Mouse (Mus musculus) hindbrain, embryonic 13.5 days (tissue): Measurements from ENCODE around the gene Mlx. TPM values are rescaled to one million over a fixed set of nuclear protein-coding genes. Genes with fewer than 3 reads are reported as not detected.

Source experiments
- ATAC-seq: fragments of 200-750 bp; cut with Nextera tagmentation; 2 replicates; pipeline ENCODE4 v1.8.0; 2017; ENCODE audit warnings: moderate TSS enrichment; ENCODE audit not compliant: low FRiP score
- H3K27ac ChIP-seq: fragments of 300-500 bp; sonication (generic); 2 replicates; pipeline ENCODE4 v1.5.1; 2015; ENCODE audit warnings: inconsistent platforms, mild to moderate bottlenecking, moderate library complexity
- H3K27me3 ChIP-seq: fragments of 300-500 bp; sonication (generic); 2 replicates; pipeline ENCODE4 v1.6.1; 2015; ENCODE audit warnings: mild to moderate bottlenecking, inconsistent platforms
- H3K36me3 ChIP-seq: fragments of 300-500 bp; sonication (generic); 2 replicates; pipeline ENCODE4 v1.6.1; 2015; ENCODE audit warnings: mild to moderate bottlenecking, inconsistent platforms
- H3K4me1 ChIP-seq: fragments of 300-500 bp; sonication (generic); replicated peaks from 2 replicates; pipeline ENCODE4 v1.6.1; 2015; ENCODE audit warnings: inconsistent platforms
- H3K4me2 ChIP-seq: fragments of 300-500 bp; sonication (generic); 2 replicates; pipeline ENCODE4 v1.6.1; 2015; ENCODE audit warnings: inconsistent platforms, mild to moderate bottlenecking, moderate library complexity
- H3K4me3 ChIP-seq: fragments of 300-500 bp; sonication (generic); 2 replicates; pipeline ENCODE4 v1.5.1; 2015; ENCODE audit warnings: mild to moderate bottlenecking, inconsistent platforms
- H3K9ac ChIP-seq: fragments of 300-500 bp; sonication (generic); 2 replicates; pipeline ENCODE4 v1.6.1; 2015; ENCODE audit warnings: mild to moderate bottlenecking, inconsistent platforms
- H3K9me3 ChIP-seq: fragments of 300-500 bp; sonication (generic); 2 replicates; pipeline ENCODE4 v1.6.1; 2016; ENCODE audit warnings: inconsistent platforms
- WGBS: fragments of 180-500 bp; shearing (Covaris S2); methylation state at CpG from one replicate; pipeline ENCODE4 v1.1.7; 2015; 5-methylcytosine and 5-hydroxymethylcytosine counted together
- microRNA-seq: library from miRNA; unstranded; fragments of <30 nt; microRNA quantifications from one replicate; pipeline ENCODE4, GENCODE M21; 2016
- polyA plus RNA-seq: library from polyadenylated mRNA; unstranded; fragments of >200 nt; fragmentation: Nextera tagmentation; extraction: Ambion mirVana; gene quantifications from 2 replicates; pipeline ENCODE4 v1.2.1, GENCODE M21; 2015

The Mlx gene
- polyA plus RNA-seq, 1 experiment from 2014 or later = 91.0 TPM

DNA sequence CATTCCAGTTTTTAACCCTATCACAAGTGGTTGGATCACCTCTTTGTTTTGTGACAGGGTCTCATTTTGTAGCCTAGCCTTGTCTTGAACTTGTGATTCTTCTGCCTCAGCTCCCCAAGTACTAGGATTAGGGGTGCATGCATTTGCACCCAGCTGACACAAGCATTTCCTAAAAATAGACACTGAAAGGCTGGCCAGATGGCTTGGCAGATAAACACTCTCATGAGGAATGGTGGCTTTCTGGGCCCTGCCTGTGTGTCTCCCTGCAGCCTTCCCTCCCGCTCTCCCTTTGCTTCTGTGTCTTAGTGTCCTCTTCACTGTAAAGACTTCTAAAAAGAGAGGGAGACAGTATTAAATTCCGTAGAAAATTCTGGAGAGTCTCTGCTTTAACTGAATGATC, 44.1 kb downstream of the Mlx start:
- ATAC-seq = no peak
- Histone ChIP-seq H3K9ac (no peak overlapping the region), H3K36me3 (peaks cover 13% of the 10 kb centered on the region), H3K4me2 (no peak overlapping the region), H3K27ac (no peak overlapping the region), H3K4me3 (no peak overlapping the region), H3K27me3 (no peaks in the 10 kb centered on the region), H3K4me1 (no peaks in the 10 kb centered on the region), H3K9me3 (no peaks in the 10 kb centered on the region)
- 90% methylated on average over 2 of the region's 2 CpGs for WGBS

DNA sequence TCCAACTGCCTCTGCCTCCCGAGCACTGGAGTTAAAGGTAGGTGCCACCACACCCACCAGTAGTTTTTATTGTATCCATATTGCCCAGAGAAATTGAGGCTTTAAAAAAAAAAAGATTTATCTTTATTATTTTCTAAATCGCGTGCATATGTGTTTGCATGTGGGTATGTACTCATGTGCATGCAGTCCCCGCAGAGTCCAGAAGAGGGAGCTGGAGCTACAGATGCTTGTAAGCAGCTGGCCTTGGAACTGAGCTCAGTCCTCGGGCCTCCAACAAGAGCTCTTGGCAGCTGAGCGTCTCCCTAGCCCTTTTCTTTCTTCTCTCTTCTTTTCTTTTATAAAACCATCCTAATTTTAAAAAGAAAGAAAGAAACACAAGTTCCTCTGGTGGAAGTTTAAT, 44.6 kb downstream of the Mlx start:
- Histone ChIP-seq H3K36me3 (peaks cover 8% of the 10 kb centered on the region), H3K27me3 (no peaks in the 10 kb centered on the region), H3K9me3 (no peaks in the 10 kb centered on the region), H3K4me1 (no peaks in the 10 kb centered on the region), H3K9ac (no peak overlapping the region), H3K4me2 (no peak overlapping the region), H3K4me3 (no peak overlapping the region), H3K27ac (no peak overlapping the region)
- ATAC-seq = no peak
- 85% methylated on average over 6 of the region's 6 CpGs for WGBS

DNA sequence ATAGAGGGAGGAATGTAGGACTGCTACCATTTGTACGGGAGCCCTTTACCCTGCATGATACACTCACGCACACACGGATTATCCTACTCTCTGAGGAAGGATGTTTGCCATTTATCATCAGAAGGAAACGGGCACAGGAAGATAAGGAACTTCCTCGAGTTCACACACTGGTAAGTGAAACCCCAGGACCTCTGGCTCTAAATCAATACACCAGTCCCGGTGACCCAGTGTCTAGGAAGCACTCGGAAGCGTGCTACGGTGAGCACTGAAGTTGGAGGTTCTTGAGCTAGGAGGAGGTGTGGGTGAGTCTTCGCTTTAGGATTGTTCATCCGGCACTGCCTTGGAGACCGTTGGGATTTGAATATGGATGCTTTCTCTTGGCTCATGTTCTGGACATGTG, 46.0 kb downstream of the Mlx start:
- Histone ChIP-seq H3K4me3 (no peak overlapping the region), H3K9ac (no peak overlapping the region), H3K4me1 (no peaks in the 10 kb centered on the region), H3K27ac (no peak overlapping the region), H3K36me3 (no peaks in the 10 kb centered on the region), H3K9me3 (no peaks in the 10 kb centered on the region), H3K27me3 (no peaks in the 10 kb centered on the region), H3K4me2 (no peak overlapping the region)
- WGBS = 84% methylated on average over 12 of the region's 12 CpGs
- no peak for ATAC-seq

DNA sequence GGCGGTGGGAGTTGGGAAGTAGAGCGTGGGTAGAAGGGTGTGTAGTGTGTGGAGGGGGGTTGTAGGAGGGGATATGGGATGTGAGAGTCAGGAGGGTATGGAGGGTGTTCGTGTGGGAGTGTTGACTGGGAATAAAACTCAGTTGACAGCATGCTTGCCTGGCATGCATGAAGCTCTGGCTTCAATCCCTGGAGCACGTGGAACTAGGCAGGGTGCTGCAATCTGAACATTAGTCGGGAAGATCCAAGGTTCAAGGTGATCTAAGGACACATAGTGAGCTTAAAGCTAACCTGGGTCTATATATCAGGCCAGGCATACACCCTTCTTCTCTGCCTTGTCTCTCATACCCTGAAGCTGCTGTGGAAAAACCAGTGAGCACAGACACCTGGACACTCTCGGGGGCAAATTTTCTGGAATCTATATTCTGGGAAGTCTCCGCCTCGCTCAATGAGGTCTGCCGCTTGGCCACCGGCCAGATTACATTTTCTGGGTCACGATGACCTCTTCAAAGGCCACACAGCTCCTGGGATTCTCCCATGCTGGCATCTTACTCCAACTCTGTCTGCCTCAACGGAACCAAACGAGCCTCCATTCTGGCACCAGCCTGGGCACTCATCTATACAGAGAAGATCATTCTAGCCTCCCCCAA, 47.3 kb downstream of the Mlx start:
- Histone ChIP-seq H3K4me2 (no peak overlapping the region), H3K27ac (no peak overlapping the region), H3K9me3 (no peaks in the 10 kb centered on the region), H3K4me1 (peaks cover 7% of the 10 kb centered on the region), H3K27me3 (no peaks in the 10 kb centered on the region), H3K4me3 (no peak overlapping the region), H3K36me3 (no peaks in the 10 kb centered on the region), H3K9ac (no peak overlapping the region)
- 78% methylated on average over 13 of the region's 13 CpGs for WGBS
- ATAC-seq = no peak

DNA sequence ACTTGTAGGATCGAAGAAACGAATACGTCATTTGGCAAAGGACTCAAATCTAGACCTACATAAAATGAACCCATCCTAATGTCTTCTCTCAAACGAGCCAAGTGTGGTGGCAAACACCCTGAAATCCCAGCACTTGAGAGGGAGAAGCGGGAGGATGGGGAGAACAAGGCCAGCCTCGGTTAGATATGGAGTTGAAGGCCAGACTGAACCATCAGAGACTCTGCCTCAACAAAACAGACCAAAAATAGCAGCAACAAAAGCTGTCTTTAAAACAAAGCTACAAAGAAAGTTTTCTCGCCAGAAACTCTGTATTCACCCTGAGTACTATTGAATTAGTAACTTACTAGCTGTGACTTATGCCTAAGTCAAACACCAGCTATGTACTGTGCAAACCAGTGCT, 49.9 kb downstream of the Mlx start:
- Histone ChIP-seq H3K4me1 (peaks cover 15% of the 10 kb centered on the region), H3K4me2 (no peak overlapping the region), H3K4me3 (no peak overlapping the region), H3K9ac (no peak overlapping the region), H3K27ac (no peak overlapping the region), H3K36me3 (no peaks in the 10 kb centered on the region), H3K27me3 (peaks cover 10% of the 10 kb centered on the region), H3K9me3 (no peaks in the 10 kb centered on the region)
- 83% methylated on average over 7 of the region's 7 CpGs for WGBS
- no peak for ATAC-seq

DNA sequence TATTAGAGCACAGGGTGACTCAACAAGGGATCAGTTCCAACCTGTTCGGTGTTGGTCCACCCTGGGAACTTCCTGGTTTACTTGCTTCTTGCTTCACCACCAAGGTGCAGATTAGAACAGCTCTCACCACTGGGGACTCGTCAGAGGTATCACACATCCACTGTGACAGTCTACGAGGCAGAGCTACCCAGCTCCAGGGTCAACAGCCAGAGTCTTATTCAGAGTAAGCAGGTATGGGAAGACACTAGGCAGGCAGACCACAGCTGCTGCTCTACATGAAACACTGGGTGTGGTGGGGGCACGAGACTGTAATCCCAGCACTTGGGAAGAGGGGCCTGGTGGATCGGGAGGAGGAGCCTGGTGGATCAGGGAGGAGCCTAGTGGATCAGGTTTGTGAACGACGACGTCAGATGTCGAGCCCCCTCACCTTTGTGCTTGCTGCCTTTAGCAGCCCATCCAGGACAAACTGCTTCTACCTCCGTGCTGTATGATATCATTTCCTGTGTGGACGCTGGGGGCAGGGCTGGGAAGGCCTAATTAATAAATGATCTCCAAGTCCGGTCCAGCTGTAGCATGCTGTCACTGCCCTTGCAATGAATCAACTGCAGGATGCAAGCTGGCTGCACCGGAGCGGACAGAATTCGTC, 51.6 kb downstream of the Mlx start:
- WGBS = 26% methylated on average over 15 of the region's 15 CpGs
- H3K4me2 ChIP-seq = peak overlapping the region; percentile 36
- 0 out of 2 replicates have a peak, but pooled peaks have one; percentile 57 for ATAC-seq
- H3K27me3 ChIP-seq = peaks cover 10% of the 10 kb centered on the region
- peak overlapping the region; percentile 15 for H3K4me3 ChIP-seq
- H3K9ac ChIP-seq = no peak overlapping the region
- peaks cover 19% of the 10 kb centered on the region for H3K4me1 ChIP-seq
- H3K36me3 ChIP-seq = no peaks in the 10 kb centered on the region
- no peaks in the 10 kb centered on the region for H3K9me3 ChIP-seq
- peak overlapping the region; percentile 36 for H3K27ac ChIP-seq

DNA sequence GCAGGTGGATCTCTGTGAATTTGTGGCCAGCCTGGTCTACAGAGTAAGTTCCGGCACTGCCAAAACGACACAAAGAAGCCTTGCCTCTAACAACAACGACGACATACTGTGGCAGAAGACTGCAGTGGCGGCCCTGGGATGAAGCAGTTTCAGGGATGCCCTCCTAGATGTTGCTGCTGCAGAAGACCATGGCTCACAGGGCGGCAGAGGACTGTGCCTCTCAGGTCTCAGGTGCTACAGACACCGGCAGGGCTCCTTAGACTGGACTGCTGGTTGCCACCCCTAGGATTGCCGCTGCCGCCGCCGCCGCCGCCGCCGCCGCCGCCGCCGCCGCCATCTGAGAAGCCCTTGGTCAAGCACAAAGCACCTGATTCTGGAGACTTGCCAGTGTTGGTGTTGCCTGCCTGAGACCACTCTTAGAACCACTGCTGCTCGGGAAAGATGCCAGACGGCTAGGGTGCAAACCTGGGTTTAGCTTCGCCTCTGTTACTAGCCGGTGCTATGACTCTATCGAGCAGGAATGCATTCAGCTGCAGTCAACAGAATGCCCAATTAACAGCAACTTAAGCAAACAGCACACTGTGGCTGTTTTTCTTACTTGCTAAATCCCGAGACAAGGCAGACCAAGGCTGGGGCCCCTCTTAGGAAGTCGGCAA, 53.2 kb downstream of the Mlx start:
- ATAC-seq = no peak
- Histone ChIP-seq H3K36me3 (no peaks in the 10 kb centered on the region), H3K4me3 (peak overlapping the region; percentile 30), H3K4me1 (peaks cover 23% of the 10 kb centered on the region), H3K9ac (peak overlapping the region; percentile 64), H3K27me3 (peaks cover 10% of the 10 kb centered on the region), H3K27ac (peak overlapping the region; percentile 66), H3K4me2 (peak overlapping the region; percentile 48), H3K9me3 (no peaks in the 10 kb centered on the region)
- WGBS = 42% methylated on average over 27 of the region's 27 CpGs

DNA sequence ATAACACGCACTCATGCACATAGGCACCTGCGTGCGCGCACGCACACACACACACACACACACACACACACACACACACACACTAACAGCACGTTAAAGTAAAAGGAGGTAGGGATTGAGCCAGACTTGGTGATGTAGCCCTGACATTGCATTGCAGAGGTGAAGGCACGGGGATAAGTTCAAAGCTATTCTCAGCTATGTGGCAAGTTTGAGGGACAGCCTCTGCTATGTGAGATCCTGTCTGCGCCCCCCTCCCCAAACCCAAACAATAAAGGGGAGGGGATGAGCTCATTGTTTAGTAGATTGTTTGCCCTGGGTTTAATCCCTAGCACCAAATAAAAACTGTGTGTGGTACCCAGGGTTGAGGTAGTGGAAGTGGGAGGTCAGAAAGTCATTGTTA, 54.0 kb downstream of the Mlx start:
- Histone ChIP-seq H3K27me3 (peaks cover 10% of the 10 kb centered on the region), H3K4me3 (no peak overlapping the region), H3K4me2 (no peak overlapping the region), H3K9me3 (no peaks in the 10 kb centered on the region), H3K4me1 (peaks cover 26% of the 10 kb centered on the region), H3K9ac (no peak overlapping the region), H3K36me3 (no peaks in the 10 kb centered on the region), H3K27ac (peak overlapping the region; percentile 66; the same call in 1 of the 2 replicates)
- ATAC-seq = no peak
- WGBS = 89% methylated on average over 8 of the region's 8 CpGs

Small RNAs within 50 kb of the gene (microRNA-seq; reads per million reads assigned to microRNA genes)
- gene Gm27626 = not detected

Other genes starting within 250 kb of the Mlx start
- gene Stat5b, start 236.6 kb upstream of the Mlx start, polyA plus RNA-seq = 14.1 and 15.7 TPM in 2 replicates
- 2.1 and 2.3 TPM in 2 replicates for gene Stat5a, start 227.9 kb upstream of the Mlx start, polyA plus RNA-seq
- gene Stat3, start 147.7 kb upstream of the Mlx start, polyA plus RNA-seq = 51.5 and 53.3 TPM in 2 replicates
- gene Cavin1, start 116.4 kb upstream of the Mlx start, polyA plus RNA-seq = 42.0 and 43.9 TPM in 2 replicates
- 108 and 110 TPM in 2 replicates for gene Atp6v0a1, start 77.8 kb upstream of the Mlx start, polyA plus RNA-seq
- 10.7 and 11.3 TPM in 2 replicates for gene Naglu, start 17.3 kb upstream of the Mlx start, polyA plus RNA-seq
- gene Hsd17b1, start 8.9 kb upstream of the Mlx start, polyA plus RNA-seq = 0.49 TPM in 1 of 2 replicates, not detected in the other
- gene Coasy, start 4.7 kb upstream of the Mlx start, polyA plus RNA-seq = 41.9 and 44.1 TPM in 2 replicates
- 23.4 and 26.3 TPM in 2 replicates for gene Psmc3ip, start 8.2 kb downstream of the Mlx start, polyA plus RNA-seq
- 25.1 and 27.7 TPM in 2 replicates for gene Retreg3, start 32.6 kb downstream of the Mlx start, polyA plus RNA-seq
- 79.6 and 84.0 TPM in 2 replicates for gene Tubg1, start 32.7 kb downstream of the Mlx start, polyA plus RNA-seq
- gene Tubg2, start 68.6 kb downstream of the Mlx start, polyA plus RNA-seq = 34.6 and 38.2 TPM in 2 replicates
- gene Cntnap1, start 83.2 kb downstream of the Mlx start, polyA plus RNA-seq = 2.6 and 2.8 TPM in 2 replicates
- gene Plekhh3, start 84.1 kb downstream of the Mlx start, polyA plus RNA-seq = 8.7 and 10.2 TPM in 2 replicates
- gene Ccr10, start 88.2 kb downstream of the Mlx start, polyA plus RNA-seq = 0.13 and 0.18 TPM in 2 replicates
- gene Ezh1, start 139.2 kb downstream of the Mlx start, polyA plus RNA-seq = 20.4 and 20.7 TPM in 2 replicates
- gene Ramp2, start 158.8 kb downstream of the Mlx start, polyA plus RNA-seq = 84.8 and 94.9 TPM in 2 replicates
- gene Vps25, start 166.4 kb downstream of the Mlx start, polyA plus RNA-seq = 110 and 115 TPM in 2 replicates
- gene Wnk4, start 173.3 kb downstream of the Mlx start, polyA plus RNA-seq = 7.0 and 7.7 TPM in 2 replicates
- gene Cntd1, start 191.7 kb downstream of the Mlx start, polyA plus RNA-seq = 1.3 TPM in 2 replicates
- gene Coa3, start 191.8 kb downstream of the Mlx start, polyA plus RNA-seq = 216 and 226 TPM in 2 replicates
- 166 and 188 TPM in 2 replicates for gene Becn1, start 215.0 kb downstream of the Mlx start, polyA plus RNA-seq
- gene Psme3, start 228.9 kb downstream of the Mlx start, polyA plus RNA-seq = 118 and 122 TPM in 2 replicates
- 1.9 and 2.4 TPM in 2 replicates for gene Aoc2, start 237.8 kb downstream of the Mlx start, polyA plus RNA-seq
- not detected in 2 replicates for gene Aoc3, start 243.3 kb downstream of the Mlx start, polyA plus RNA-seq